Comparison of ENCODE assay signal across 17 mouse cellular contexts in genomic region chr12:108906398-108906797, GRCm38 (mm10). TPM values are rescaled to one million over a fixed set of nuclear protein-coding genes. Genes with fewer than 3 reads are reported as not detected.
A peak's percentile ranks its signal among the peaks of the same experiment; 100 is the strongest.
DNase-seq lines count a peak whose midpoint lies in the region; ATAC-seq and TF ChIP-seq lines count a peak whose summit lies in the region.
"Had no signal": no experiment of that assay in that cellular context is flagged by ENCODE, and none has a peak within 500 bp of the region (broad histone marks: within the 10 kb centered on the region; RNA-seq: fewer than 3 reads in every experiment).

No protein-coding gene starts in this region.

- peaks cover 63% of the 10 kb centered on the region for H3K4me1 ChIP-seq in forebrain, embryonic 12.5 days
- H3K4me1 ChIP-seq in forebrain, embryonic 10.5 days: peaks cover 33% of the 10 kb centered on the region
- no peaks in the 10 kb centered on the region for H3K4me1 ChIP-seq in kidney, adult 2 months (ENCODE audit: control insufficient read depth, insufficient read depth, low read length)
- H3K4me1 ChIP-seq in intestine, embryonic 16.5 days (ENCODE audit: control insufficient read depth, insufficient read depth, low read length): peaks cover 29% of the 10 kb centered on the region
- peaks cover 38% of the 10 kb centered on the region for H3K4me1 ChIP-seq in stomach, embryonic 14.5 days (ENCODE audit: control insufficient read depth, insufficient read depth, low read length)
- H3K4me1 ChIP-seq: heart, embryonic 10.5 days had no signal

- WGBS in forebrain, embryonic 12.5 days: 56% methylated on average over 12 of the region's 12 CpGs
- WGBS in forebrain, embryonic 10.5 days: 80% methylated on average over 12 of the region's 12 CpGs
- 52% methylated on average over 12 of the region's 12 CpGs for WGBS in kidney, adult 2 months
- WGBS in intestine, embryonic 16.5 days: 69% methylated on average over 12 of the region's 12 CpGs
- WGBS in stomach, embryonic 14.5 days: 64% methylated on average over 12 of the region's 12 CpGs

- H3K36me3 ChIP-seq in forebrain, embryonic 12.5 days (replicated peaks): no peaks in the 10 kb centered on the region
- H3K36me3 ChIP-seq in forebrain, embryonic 10.5 days (replicated peaks): no peaks in the 10 kb centered on the region
- H3K36me3 ChIP-seq in kidney, adult 2 months (ENCODE audit: control insufficient read depth, insufficient read depth, low read length): no peaks in the 10 kb centered on the region
- H3K36me3 ChIP-seq in intestine, embryonic 16.5 days (ENCODE audit: control insufficient read depth, insufficient read depth, low read length): no peaks in the 10 kb centered on the region
- H3K36me3 ChIP-seq in stomach, embryonic 14.5 days (ENCODE audit: control insufficient read depth, insufficient read depth, low read length): no peaks in the 10 kb centered on the region
- H3K36me3 ChIP-seq: heart, embryonic 10.5 days; limb, embryonic 15.5 days had no signal

- TF ChIP-seq POLR2A in kidney, adult 2 months (IDR thresholded peaks at IDR 0.05; ENCODE audit: low read depth, low read length): no peak

- DNase-seq in forebrain, embryonic 10.5 days (ENCODE audit: extremely low spot score, low spot score): no peak
- DNase-seq in kidney, postnatal 14 days: peak; percentile 19
- no peak for DNase-seq in kidney, adult 2 months
- no peak for DNase-seq in retina, embryonic 14.5 days (ENCODE audit: low spot score)
- DNase-seq: adrenal gland, postnatal 10 days; cerebellum, adult 8-10 months; gastrocnemius, postnatal 25 days; heart, postnatal 14 days; lung, adult 2 months; thymus, postnatal 25 days had no signal

- no peak overlapping the region for H3K4me3 ChIP-seq in forebrain, embryonic 12.5 days (replicated peaks)
- no peak overlapping the region for H3K4me3 ChIP-seq in forebrain, embryonic 10.5 days
- H3K4me3 ChIP-seq in kidney, adult 2 months (ENCODE audit: insufficient read depth, low read depth, low read length): no peak overlapping the region
- H3K4me3 ChIP-seq in intestine, embryonic 16.5 days (ENCODE audit: low read length): no peak overlapping the region
- H3K4me3 ChIP-seq in stomach, embryonic 14.5 days (ENCODE audit: low read depth, low read length): no peak overlapping the region
- H3K4me3 ChIP-seq: heart, embryonic 10.5 days; limb, embryonic 15.5 days had no signal

- peaks cover 3% of the 10 kb centered on the region; the same call in 1 of the 2 replicates for H3K27me3 ChIP-seq in forebrain, embryonic 12.5 days
- peaks cover 17% of the 10 kb centered on the region for H3K27me3 ChIP-seq in forebrain, embryonic 10.5 days (ENCODE audit: poor library complexity, severe bottlenecking)
- H3K27me3 ChIP-seq in kidney, adult 2 months (replicated peaks; ENCODE audit: control insufficient read depth, insufficient read depth, low read length): no peaks in the 10 kb centered on the region
- no peaks in the 10 kb centered on the region for H3K27me3 ChIP-seq in intestine, embryonic 16.5 days (replicated peaks; ENCODE audit: control insufficient read depth, insufficient read depth, low read length)
- H3K27me3 ChIP-seq in stomach, embryonic 14.5 days (ENCODE audit: control insufficient read depth, insufficient read depth, low read length): no peaks in the 10 kb centered on the region
- H3K27me3 ChIP-seq: CH12.LX had no signal

- TF ChIP-seq CTCF in kidney, adult 2 months (conservative IDR thresholded peaks at IDR 0.05; ENCODE audit: insufficient read depth, insufficient read length, low read depth, low read length): no peak

- ATAC-seq in forebrain, embryonic 12.5 days (ENCODE audit: low FRiP score): no peak
- ATAC-seq in intestine, embryonic 16.5 days: no peak
- no peak for ATAC-seq in stomach, embryonic 14.5 days (ENCODE audit: insufficient number of reproducible peaks, insufficient read depth, low FRiP score, low read depth)
- ATAC-seq in megakaryocyte progenitor cell, adult 5-6 weeks (replicated peaks; ENCODE audit: poor library complexity): no peak

- H3K9me3 ChIP-seq in forebrain, embryonic 12.5 days: no peaks in the 10 kb centered on the region
- H3K9me3 ChIP-seq in forebrain, embryonic 10.5 days: no peaks in the 10 kb centered on the region
- H3K9me3 ChIP-seq in intestine, embryonic 16.5 days (ENCODE audit: control insufficient read depth, low read length): no peaks in the 10 kb centered on the region
- no peaks in the 10 kb centered on the region for H3K9me3 ChIP-seq in stomach, embryonic 14.5 days (ENCODE audit: control insufficient read depth, low read depth, low read length)
- H3K9me3 ChIP-seq: heart, embryonic 10.5 days; limb, embryonic 15.5 days had no signal

- no peak overlapping the region for H3K9ac ChIP-seq in forebrain, embryonic 12.5 days
- no peak overlapping the region for H3K9ac ChIP-seq in intestine, embryonic 16.5 days (ENCODE audit: low read depth, low read length)
- H3K9ac ChIP-seq in stomach, embryonic 14.5 days (replicated peaks; ENCODE audit: low read depth, low read length): no peak overlapping the region
- H3K9ac ChIP-seq: limb, embryonic 15.5 days had no signal

- peak overlapping the region; percentile 65 for H3K27ac ChIP-seq in forebrain, embryonic 12.5 days
- no peak overlapping the region for H3K27ac ChIP-seq in forebrain, embryonic 10.5 days
- no peak overlapping the region for H3K27ac ChIP-seq in kidney, adult 2 months (ENCODE audit: insufficient read depth, low read depth, low read length)
- H3K27ac ChIP-seq in intestine, embryonic 16.5 days (ENCODE audit: low read length): 0 out of 2 replicates have a peak overlapping the region, but pooled peaks have one; percentile 20
- H3K27ac ChIP-seq in stomach, embryonic 14.5 days (ENCODE audit: low read length): peak overlapping the region; percentile 58; the same call in 1 of the 2 replicates
- H3K27ac ChIP-seq: heart, embryonic 10.5 days; limb, embryonic 15.5 days had no signal

- H3K4me2 ChIP-seq in forebrain, embryonic 12.5 days: no peak overlapping the region; the same call in 1 of the 2 replicates
- H3K4me2 ChIP-seq in intestine, embryonic 16.5 days (ENCODE audit: low read depth, low read length): no peak overlapping the region
- no peak overlapping the region for H3K4me2 ChIP-seq in stomach, embryonic 14.5 days (replicated peaks; ENCODE audit: low read depth, low read length)
- H3K4me2 ChIP-seq: limb, embryonic 15.5 days had no signal

RNA-seq across cellular contexts. Expression of gene Wars, which starts 12.4 kb away (rescaled TPM):
- polyA plus RNA-seq in forebrain, embryonic 12.5 days (2016; fragmentation: Nextera tagmentation; extraction: Ambion mirVana): 126 and 130 TPM in 2 replicates
- 152 and 157 TPM in 2 replicates for polyA plus RNA-seq in forebrain, embryonic 10.5 days (2016; fragmentation: Nextera tagmentation; extraction: Ambion mirVana)
- polyA plus RNA-seq in kidney, adult 2 months (2012; rRNA removed): 54.4 and 57.2 TPM in 2 replicates
- polyA plus RNA-seq in intestine, embryonic 16.5 days (2015; fragmentation: Nextera tagmentation; extraction: Ambion mirVana): 79.9 and 82.8 TPM in 2 replicates
- polyA plus RNA-seq in stomach, embryonic 14.5 days (2014; fragmentation: Nextera tagmentation; extraction: Ambion mirVana): 94.2 and 100 TPM in 2 replicates
- 25.1 and 32.0 TPM in 2 replicates for total RNA-seq in megakaryocyte progenitor cell, adult 5-6 weeks (2015)
- total RNA-seq in megakaryocyte progenitor cell, adult 5-6 weeks (2017): 53.3 and 59.3 TPM in 2 replicates

RNA-seq across cellular contexts. Expression of gene Wdr25, which starts 13.0 kb away (rescaled TPM):
- 7.2 and 7.6 TPM in 2 replicates for polyA plus RNA-seq in forebrain, embryonic 12.5 days (2016; fragmentation: Nextera tagmentation; extraction: Ambion mirVana)
- polyA plus RNA-seq in forebrain, embryonic 10.5 days (2016; fragmentation: Nextera tagmentation; extraction: Ambion mirVana): 9.4 and 9.9 TPM in 2 replicates
- polyA plus RNA-seq in kidney, adult 2 months (2012; rRNA removed): 19.5 and 21.3 TPM in 2 replicates
- polyA plus RNA-seq in intestine, embryonic 16.5 days (2015; fragmentation: Nextera tagmentation; extraction: Ambion mirVana): 6.9 TPM in 2 replicates
- polyA plus RNA-seq in stomach, embryonic 14.5 days (2014; fragmentation: Nextera tagmentation; extraction: Ambion mirVana): 6.8 and 6.9 TPM in 2 replicates
- total RNA-seq in megakaryocyte progenitor cell, adult 5-6 weeks (2015): 2.1 and 3.0 TPM in 2 replicates
- total RNA-seq in megakaryocyte progenitor cell, adult 5-6 weeks (2017): 3.9 and 4.7 TPM in 2 replicates

Comparison
In these comparisons a context has a peak if more than half of its experiments do, and no peak if none do; other contexts are left out.
1. H3K27ac ChIP-seq: peak in forebrain, embryonic 12.5 days (single experiment), intestine, embryonic 16.5 days (single experiment) and stomach, embryonic 14.5 days (single experiment); none in forebrain, embryonic 10.5 days (single experiment) and kidney, adult 2 months (single experiment).